Mouse (Mus musculus) kidney, adult 2 months (tissue): ENCODE data around the gene Amacr. TPM values are rescaled to one million over a fixed set of nuclear protein-coding genes. Genes with fewer than 3 reads are reported as not detected.

Experiments used
- DNase-seq: peaks from one replicate; pipeline ENCODE4 v3.0.0; 2021
- H3K27ac ChIP-seq: fragments of 200-500 bp; 2 replicates; pipeline ENCODE4 v1.5.1; 2012; ENCODE audit warnings: low read depth, low read length, control low read depth, inconsistent platforms; ENCODE audit not compliant: insufficient read depth
- H3K27me3 ChIP-seq: fragments of 200-500 bp; replicated peaks from 2 replicates; pipeline ENCODE4 v1.6.1; 2012; ENCODE audit warnings: mild to moderate bottlenecking, moderate library complexity, low read length, inconsistent platforms; ENCODE audit not compliant: control insufficient read depth, insufficient read depth
- H3K36me3 ChIP-seq: fragments of 200-500 bp; 2 replicates; pipeline ENCODE4 v1.6.1; 2012; ENCODE audit warnings: mild to moderate bottlenecking, moderate library complexity, low read length, inconsistent platforms; ENCODE audit not compliant: control insufficient read depth, insufficient read depth
- H3K4me1 ChIP-seq: fragments of 200-500 bp; 2 replicates; pipeline ENCODE4 v1.6.1; 2011; ENCODE audit warnings: low read length; ENCODE audit not compliant: control insufficient read depth, insufficient read depth
- H3K4me3 ChIP-seq: fragments of 200-500 bp; 2 replicates; pipeline ENCODE4 v1.5.1; 2011; ENCODE audit warnings: mild to moderate bottlenecking, low read depth, low read length, control low read depth; ENCODE audit not compliant: insufficient read depth
- CTCF ChIP-seq: fragments of 200-500 bp; conservative IDR thresholded peaks from 2 replicates; pipeline ENCODE4 v1.5.1; 2011; ENCODE audit warnings: low read depth, mild to moderate bottlenecking, control low read depth, low read length, moderate library complexity, mixed read lengths; ENCODE audit not compliant: insufficient read depth, insufficient read length
- POLR2A ChIP-seq: fragments of 200-500 bp; IDR thresholded peaks from one replicate; pipeline ENCODE4 v1.6.1; 2011; ENCODE audit warnings: low read depth, low read length, control low read depth
- WGBS: fragments of 180-500 bp; shearing (Covaris S2); methylation state at CpG from one replicate; pipeline ENCODE4 v1.1.7; 2018; 5-methylcytosine and 5-hydroxymethylcytosine counted together
- polyA plus RNA-seq: library from polyadenylated mRNA; depleted of rRNA; stranded (reverse); fragments of >200 nt; gene quantifications from 2 replicates; pipeline ENCODE4 v1.2.3, GENCODE M21; 2012

Gene Amacr
- polyA plus RNA-seq, 1 experiment = 71.9 TPM

DNA sequence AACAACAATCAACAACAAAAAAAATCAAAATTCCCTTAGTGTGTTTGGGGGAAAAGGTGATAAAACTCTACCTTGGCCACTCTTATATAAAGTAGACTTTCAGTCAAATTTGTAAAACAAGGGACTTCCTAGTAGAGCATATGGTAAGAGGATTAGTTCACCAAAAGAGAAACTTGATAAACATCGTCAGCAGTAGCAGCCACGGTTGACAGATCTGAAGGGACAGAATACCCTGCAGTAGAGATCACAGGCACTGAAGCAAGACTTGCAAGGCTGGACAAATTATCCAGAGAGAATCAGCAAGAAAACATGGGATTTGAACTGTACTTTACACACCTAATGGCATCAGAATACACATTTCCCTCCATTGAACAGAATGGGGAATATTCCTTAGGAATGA lies 33.4 kb downstream of the Amacr start:
- WGBS = 33% methylated on average over 2 of the region's 2 CpGs
- DNase-seq = no peak
- TF ChIP-seq CTCF (no peak), POLR2A (no peak)

DNA sequence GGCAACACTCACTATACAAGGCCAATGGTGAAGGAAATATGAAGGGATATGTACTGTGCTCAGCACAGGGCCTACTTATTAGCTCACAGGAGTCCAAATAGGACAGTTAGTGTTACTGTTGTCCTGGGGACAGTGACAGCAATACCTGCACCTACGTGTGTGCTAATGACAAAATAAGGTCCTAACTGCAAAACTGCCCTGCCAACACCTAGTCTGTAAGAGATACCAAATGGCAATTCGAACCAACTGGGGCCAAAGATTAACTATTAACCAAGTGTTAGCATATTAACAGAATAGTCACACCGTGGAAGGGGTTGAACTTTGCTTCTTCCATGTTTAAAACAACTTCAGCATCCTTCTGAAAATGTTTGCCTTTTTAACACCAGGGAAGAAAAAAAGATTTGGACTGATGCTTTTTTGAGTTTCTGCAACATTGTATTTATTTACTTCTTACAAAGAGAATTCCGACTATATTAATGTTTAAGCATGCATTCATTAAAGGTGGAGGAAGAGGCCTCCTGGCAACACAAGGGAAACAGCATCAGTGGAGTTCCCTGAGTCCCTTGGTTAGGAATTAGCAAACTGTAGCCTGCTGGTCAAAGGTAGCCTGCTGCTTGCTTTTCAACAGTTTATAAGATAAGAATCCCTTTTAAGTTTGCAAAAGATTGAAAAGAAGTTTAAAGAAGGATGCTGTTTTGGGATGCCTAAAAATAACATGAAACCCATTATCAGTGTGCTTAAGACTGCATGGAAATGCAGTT lies 45.4 kb downstream of the Amacr start:
- H3K4me3 ChIP-seq = no peak overlapping the region
- H3K4me1 ChIP-seq = peaks cover 11% of the 10 kb centered on the region
- H3K27ac ChIP-seq = peak overlapping the region; percentile 93
- no peaks in the 10 kb centered on the region for H3K36me3 ChIP-seq
- no peaks in the 10 kb centered on the region for H3K27me3 ChIP-seq
- DNase-seq = peak; percentile 83
- TF ChIP-seq POLR2A (no peak), CTCF (no peak)
- WGBS = 29% methylated on average over 4 of the region's 4 CpGs

More for the DNA sequence above, 33.4 kb downstream of the Amacr start:
- H3K27me3 ChIP-seq = no peaks in the 10 kb centered on the region
- no peaks in the 10 kb centered on the region for H3K36me3 ChIP-seq
- no peak overlapping the region for H3K27ac ChIP-seq
- no peak overlapping the region for H3K4me3 ChIP-seq
- H3K4me1 ChIP-seq = no peaks in the 10 kb centered on the region

DNA sequence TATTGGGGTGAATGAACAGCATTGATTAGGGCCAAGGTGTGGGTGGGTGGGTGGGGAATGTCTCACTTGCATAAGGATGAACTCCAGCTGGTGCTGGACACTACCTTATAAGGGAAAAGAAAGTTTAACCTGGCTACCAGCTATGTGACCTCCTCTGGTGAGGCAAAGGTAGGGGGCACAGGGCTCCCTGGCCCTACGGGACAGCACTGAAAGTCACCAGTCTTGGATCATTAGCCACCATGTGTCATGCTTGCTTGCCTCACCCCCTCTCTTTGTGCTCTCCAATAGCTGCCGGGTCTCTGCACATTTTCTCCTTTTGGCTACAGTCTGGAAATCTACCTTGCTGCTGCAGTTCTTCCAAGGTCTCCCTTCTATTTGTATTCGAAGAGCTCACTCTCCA lies 48.6 kb downstream of the Amacr start:
- Histone ChIP-seq H3K27me3 (no peaks in the 10 kb centered on the region), H3K4me1 (peaks cover 11% of the 10 kb centered on the region), H3K4me3 (no peak overlapping the region), H3K36me3 (no peaks in the 10 kb centered on the region), H3K27ac (no peak overlapping the region)
- TF ChIP-seq POLR2A (no peak), CTCF (no peak)
- WGBS = 44% methylated on average over 3 of the region's 3 CpGs
- DNase-seq = peak; percentile 18

DNA sequence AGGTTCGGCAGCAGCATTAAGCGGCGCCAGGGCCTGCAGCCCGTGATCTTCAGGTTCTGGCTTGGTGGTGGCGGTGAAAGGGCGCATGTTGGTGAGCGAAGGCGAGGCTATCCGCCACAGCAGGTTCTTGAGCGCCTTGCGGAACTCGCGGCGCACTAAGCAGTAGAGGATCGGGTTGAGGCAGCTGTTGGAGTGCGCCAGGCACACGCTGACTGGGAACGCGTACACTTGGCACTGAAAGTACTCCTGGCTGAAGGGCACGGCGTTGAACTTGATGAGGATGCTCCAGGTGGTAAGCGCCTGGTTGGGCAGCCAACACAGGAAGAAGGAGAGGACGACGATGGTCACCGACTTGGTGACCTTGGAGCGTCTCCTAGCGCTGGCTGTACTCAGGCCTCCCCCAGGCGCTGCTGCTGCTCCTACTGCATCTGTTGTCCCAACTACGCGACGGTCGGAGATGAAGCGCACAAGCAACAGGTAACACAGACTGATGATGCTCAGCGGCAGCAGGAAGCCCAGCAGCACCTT lies 54.5 kb downstream of the Amacr start:
- DNase-seq = no peak
- TF ChIP-seq POLR2A (no peak), CTCF (0 out of 2 replicates have a peak, but pooled peaks have one; percentile 0)
- no peak overlapping the region for H3K27ac ChIP-seq

DNA sequence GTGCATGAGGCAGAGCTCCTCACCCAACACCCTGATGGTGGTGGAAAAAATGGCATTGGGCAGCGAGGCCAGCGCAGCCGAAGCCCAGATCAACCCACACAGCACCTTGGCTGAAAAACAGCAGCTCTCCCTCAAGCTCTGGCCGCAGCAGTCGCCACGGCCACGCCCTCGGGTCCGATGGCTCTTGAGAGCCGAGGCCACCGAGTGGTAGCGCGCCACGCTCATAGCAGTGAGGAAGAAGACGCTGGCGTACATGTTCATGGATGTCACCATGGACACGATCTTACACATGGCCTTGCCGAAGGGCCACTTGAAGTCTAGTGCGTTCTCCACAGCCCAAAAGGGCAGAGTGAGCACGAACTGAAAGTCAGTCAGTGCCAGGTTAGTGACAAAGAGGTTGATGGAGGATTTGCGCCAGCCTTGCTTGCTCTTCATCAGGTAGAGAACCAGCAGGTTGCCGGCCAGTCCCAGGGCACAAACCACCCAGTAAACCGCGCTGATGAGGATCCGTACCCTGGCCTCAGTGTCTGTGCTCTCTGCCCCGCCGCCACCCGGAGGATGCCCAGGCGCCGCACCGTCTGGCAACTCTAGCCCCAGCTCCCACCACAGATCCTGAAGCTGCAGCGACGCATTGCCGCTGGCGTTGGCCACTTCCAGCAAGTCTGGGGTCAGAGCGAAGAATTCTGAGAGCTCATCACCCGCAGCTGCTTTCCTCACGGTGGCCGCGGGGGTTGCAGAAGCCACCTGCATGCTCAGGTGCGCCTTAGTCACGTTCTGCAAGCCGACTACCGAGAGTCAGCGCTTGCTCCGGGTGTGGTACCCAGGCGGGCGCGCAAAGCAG lies 55.2 kb downstream of the Amacr start:
- H3K4me3 ChIP-seq = peak overlapping the region; percentile 34
- 1% methylated on average over 49 of the region's 49 CpGs for WGBS
- DNase-seq = no peak

More for the DNA sequence above, 54.5 kb downstream of the Amacr start:
- no peak overlapping the region for H3K4me3 ChIP-seq
- 0 out of 2 replicates have a peak, but pooled peaks cover 3% of the 10 kb centered on the region for H3K4me1 ChIP-seq
- 4% methylated on average over 34 of the region's 34 CpGs for WGBS
- H3K36me3 ChIP-seq = no peaks in the 10 kb centered on the region
- no peaks in the 10 kb centered on the region for H3K27me3 ChIP-seq

DNA sequence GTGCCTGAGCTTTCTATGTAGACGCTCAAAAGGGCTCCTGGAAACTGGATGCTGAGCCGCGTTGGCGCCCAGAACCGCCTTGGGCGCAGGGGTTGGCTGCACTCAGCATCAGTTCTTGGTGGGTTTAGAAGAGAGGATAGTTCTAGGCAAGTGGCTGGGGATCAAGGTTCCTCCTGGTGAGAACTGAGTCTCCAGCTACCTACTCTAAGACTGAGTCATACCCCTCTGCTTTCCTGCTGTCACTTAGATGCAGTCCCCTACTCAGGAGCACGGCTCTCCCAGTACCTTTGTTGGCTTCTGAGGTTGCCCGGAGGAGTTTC lies 55.8 kb downstream of the Amacr start:
- no peak for DNase-seq
- TF ChIP-seq POLR2A (no peak), CTCF (no peak)
- Histone ChIP-seq H3K27me3 (no peaks in the 10 kb centered on the region), H3K27ac (no peak overlapping the region), H3K36me3 (no peaks in the 10 kb centered on the region), H3K4me1 (0 out of 2 replicates have a peak, but pooled peaks cover 3% of the 10 kb centered on the region), H3K4me3 (no peak overlapping the region)
- under 1% methylated on average over 8 of the region's 8 CpGs for WGBS

More for the DNA sequence above, 55.2 kb downstream of the Amacr start:
- H3K36me3 ChIP-seq = no peaks in the 10 kb centered on the region
- no peak overlapping the region for H3K27ac ChIP-seq
- no peaks in the 10 kb centered on the region for H3K27me3 ChIP-seq
- H3K4me1 ChIP-seq = 0 out of 2 replicates have a peak, but pooled peaks cover 3% of the 10 kb centered on the region
- no peak for TF ChIP-seq CTCF
- no peak for TF ChIP-seq POLR2A

DNA sequence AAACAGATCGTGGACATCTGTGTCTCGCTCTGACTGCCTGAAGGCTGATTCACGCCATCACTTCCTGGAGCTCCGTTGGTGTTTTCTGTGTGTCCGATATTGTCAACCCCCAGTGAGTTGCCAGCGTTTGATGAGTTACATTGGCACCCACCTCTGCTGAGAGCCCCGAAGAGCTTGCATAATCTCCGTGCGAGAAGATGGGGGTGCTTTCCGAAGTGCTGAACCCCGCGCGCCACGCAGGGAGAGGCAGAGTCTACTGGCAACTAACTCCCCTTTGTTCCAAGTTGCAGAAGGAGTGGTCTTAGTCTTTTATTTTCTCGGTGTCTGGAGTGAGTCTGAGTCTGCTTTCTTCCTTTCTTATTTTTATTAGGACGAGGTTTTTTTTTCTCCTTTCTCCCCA lies 56.2 kb downstream of the Amacr start, which contains the start of gene Rxfp3:
Gene Rxfp3, minus strand, starts transcription at position 281 of the 400 bp plus-strand sequence.
- 3% methylated on average over 16 of the region's 16 CpGs for WGBS
- Histone ChIP-seq H3K4me3 (peak within 1 kb of the TSS; percentile 34), H3K27me3 (no peaks in the 10 kb centered on the region)

More for the DNA sequence above, 56.2 kb downstream of the Amacr start, which contains the start of gene Rxfp3:
- no peak for TF ChIP-seq CTCF
- no peak for TF ChIP-seq POLR2A
- no peak within 1 kb of the TSS for H3K27ac ChIP-seq
- 0 out of 2 replicates have a peak, but pooled peaks cover 3% of the 10 kb centered on the region for H3K4me1 ChIP-seq
- DNase-seq = no peak
- H3K36me3 ChIP-seq = no peaks in the 10 kb centered on the region
